Mouse (Mus musculus) neural tube, embryonic 10.5 days (tissue): ENCODE results near the gene Map3k20.

Experiments
- DNase-seq: peaks from one replicate; pipeline ENCODE4 v3.0.0-alpha.2; 2017; ENCODE audit warnings: low spot score; ENCODE audit errors: extremely low spot score

Gene Map3k20

DNA sequence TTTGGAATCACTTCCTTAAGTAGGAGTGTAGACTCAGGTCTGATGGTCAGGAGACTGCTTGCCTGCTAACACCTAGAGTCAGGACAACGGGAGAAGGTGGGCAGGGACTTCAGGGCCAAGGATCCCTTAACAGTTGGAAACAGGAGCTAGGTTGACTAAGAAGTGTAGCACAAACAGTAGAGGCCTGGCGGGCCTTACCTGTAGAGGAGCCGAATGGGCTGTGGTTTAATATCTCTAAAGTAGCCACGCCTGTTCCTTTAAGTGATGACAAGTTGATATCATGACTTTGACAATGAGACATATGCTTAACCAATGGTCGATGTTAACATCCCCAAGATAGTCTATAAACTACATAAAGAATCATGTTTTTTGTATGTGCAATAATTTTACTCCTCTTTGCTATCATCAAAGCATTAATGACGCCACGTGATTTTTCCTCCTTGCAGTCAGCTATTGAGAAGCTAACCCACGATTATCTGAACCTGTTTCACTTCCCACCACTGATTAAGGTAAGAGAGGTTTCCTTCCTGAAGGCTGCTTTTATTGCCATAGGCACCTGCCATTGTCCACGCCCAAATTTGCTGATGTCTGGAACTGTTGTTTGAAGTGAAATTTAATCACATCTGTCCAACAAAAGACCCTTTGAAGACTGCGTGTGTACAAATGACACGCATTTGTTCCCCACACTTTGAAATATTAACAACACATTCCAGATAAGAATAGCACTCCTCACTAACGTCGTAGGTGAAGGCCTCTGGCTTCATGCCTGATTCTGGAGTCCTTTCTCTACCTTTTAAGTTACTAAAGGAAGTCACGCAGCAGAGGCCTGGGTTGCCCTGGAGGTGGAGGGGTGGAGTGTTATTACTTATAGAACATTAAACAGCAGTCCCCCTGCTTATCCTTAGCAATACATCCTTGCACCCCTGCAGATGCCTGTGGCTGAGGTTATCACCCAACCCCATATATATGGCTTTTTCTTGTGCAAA lies 131.0 kb downstream of the Map3k20 start:
- DNase-seq: no peak

DNA sequence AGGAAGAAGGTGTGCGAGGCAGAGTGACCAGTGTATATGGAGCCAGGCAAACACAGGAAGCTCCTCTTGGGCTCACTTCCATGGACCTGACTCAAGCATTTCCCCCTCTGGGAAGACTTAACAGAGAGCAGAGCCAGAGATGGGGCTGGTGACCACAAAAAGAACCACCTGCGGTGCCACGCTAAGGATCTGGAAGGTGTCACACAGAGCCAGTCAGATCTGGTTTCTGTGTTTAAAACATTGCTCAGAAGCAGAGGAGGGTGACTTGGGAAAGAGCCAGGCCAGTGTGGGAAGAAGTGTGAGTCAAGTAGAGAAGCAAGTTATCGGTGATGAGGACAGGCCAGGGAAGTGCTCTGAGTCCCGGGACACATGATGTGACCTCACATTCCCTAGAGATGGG lies 135.1 kb downstream of the Map3k20 start:
- DNase-seq: no peak

DNA sequence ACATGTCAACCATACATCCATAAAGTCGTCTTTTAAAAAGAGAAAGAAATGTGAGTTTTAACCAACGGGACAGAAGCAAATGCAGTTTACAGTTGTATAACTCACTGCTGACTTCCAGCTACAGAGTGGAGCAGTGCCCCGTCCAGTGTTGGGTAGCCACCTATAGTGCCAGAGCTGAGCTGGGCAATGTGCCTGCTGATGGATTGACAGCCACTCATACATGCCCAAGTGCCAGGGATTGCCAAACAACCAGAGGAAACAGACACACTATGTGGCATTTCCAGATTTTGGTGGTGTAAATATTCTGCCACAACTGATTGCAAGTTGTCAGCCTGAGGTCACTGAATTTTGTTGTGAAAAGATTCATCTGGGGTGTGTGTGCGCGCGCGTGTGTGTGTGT lies 139.2 kb downstream of the Map3k20 start:
- DNase-seq: no peak

DNA sequence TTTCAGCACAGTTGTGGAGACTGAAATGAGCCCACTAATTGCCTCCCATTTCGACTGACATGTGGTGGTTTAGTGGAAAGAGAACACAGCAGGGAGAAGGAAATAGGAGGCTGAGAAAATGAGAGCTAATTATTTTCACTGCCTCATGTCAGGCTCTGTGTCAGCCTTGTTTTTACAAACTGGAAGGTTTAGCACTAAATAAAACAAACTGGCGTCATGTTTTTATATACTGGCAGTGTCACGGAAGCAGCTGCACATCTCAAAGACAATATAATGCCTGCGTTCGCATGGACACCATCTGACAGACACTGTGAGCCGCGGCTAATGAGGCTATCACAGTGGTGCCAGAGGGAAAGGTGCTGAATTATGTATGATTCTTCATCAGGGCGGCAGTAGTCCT lies 141.3 kb downstream of the Map3k20 start:
- peak; percentile 20 for DNase-seq

DNA sequence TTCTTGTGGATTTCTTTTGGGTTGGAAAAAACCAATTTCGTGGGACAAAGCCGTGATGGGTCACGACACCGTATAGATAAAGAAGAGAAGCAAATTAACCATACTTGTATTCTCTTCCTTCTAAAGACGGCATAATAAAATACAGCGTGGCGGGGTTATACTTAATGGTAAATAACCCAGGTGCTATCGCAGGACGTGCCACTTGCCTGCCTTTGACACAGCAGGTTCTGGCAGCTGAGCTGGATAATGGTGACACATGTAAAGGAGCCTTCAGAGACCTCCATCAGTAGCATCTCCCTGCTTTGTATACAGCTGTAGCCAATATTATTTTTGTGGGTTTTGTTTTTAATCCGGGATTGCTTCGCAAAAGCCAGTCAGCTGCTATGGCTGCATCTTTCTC lies 141.9 kb downstream of the Map3k20 start:
- no peak for DNase-seq

DNA sequence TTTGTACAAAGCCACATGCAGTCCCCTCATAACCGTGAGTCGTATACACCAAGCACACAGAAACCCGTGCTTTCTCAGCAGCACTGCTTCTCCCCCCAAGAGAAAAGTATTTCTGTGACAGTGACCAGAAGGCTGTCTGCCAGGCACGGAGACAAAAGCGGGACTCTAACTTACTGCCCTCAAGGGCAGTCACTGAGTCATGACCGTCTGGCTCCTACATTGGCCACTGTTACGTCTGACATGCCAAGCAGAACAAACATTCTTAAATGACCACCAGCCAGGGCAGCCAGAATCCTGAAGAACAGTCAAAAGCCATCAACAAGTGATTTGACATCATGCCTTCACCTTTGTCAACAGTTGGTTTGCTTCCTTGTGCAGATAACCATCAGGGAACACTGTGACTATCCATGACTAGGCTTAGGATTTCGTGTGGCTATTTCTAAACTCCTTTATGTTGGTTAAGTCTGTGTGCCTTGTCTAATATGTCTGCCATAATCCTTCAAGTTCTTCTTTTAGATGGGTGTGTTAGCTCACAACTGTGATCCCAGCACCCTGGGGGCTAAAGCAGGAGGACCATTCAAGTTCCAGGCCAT lies 153.6 kb downstream of the Map3k20 start:
- no peak for DNase-seq

DNA sequence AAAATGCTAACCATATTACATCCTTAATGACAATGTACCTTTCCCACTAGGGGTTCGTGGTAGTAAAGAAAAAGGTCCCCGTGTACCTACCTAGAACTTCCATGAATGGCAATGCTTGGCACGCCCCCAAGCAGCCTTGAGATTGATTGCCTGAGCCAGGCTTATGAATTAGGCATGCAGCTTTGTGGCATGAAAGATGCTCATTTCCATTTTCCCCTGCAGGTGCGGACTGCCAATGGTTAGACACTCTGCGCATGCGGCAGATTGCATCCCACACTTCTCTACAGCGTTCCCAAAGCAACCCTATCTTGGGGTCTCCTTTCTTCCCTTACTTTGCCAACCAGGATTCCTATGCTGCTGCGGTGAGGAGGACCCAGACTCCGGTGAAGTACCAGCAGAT lies 155.6 kb downstream of the Map3k20 start:
- DNase-seq: no peak

DNA sequence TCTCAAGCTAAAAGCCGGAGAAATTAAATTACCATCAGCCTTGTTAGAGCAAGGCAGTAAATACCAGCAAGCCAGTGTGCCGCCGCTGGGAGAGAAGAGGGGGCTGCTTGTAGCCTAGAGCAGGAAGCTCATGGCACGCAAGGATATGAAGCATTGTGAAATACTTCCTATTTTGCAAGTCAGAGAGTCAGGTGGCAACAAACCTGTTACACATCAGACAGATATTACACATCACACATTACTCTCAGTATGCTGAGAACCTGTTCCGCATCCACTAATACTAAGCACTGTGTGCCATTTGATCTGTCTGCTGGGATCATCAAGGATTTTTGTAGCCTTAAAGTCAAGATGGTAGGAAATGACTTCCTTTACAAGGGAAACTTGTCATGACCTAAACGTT lies 157.4 kb downstream of the Map3k20 start:
- DNase-seq: no peak

DNA sequence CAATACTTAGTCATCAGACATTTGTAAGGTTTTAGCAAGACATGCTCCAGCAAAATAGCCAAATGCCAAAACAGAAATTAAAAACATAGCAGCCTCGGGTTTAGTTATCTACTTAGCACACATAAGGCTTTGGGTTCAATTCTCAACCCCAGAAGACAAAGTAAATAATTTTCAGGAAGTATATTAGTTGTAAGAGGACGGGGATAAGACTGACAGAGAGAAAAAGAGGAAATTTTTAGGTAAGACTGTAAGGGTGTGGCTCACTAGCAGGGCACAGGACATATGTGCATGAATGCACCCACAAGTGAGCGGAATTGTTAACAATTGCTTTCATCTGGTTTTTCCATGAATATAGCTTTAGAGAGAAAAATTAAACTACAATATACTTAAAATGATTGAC lies 158.5 kb downstream of the Map3k20 start:
- DNase-seq: no peak

DNA sequence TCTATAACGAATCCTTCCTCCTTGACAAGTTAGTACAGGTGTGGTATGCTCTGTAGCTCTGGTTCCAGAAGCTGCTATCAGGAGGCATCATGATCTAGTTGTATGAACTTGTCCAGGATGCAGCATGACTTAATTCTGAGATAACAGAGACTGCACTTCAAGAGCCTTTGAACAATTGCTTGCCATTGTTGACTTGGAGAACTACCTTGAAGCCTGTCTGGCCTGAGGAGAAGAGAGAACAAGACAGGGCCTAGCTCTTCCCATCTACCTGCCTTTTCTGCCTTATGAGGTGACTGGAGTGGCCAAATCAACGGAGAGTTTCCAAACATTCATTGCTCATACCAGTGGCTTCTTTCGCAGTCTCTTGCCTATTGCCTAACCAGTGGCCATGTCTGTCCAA lies 160.7 kb downstream of the Map3k20 start:
- no peak for DNase-seq

DNA sequence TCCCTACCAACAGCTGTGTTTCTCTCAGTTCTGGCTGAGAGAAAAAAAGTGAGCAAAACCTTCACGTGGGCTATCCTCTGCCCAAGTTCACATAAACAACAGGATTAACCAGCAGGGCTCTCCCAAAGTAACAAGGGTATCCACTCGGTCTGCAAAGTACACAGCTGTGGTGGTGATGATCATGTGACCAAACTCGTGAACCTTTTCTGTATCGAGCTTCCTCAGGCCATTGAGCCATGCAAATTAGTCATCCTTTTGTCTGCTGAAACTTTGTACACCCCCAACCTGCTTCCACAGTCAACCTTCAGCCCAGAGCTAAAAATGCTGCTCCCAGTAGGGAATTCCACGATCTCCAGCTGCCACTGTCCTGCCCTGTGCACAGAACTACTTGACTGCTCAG lies 161.2 kb downstream of the Map3k20 start:
- no peak for DNase-seq

DNA sequence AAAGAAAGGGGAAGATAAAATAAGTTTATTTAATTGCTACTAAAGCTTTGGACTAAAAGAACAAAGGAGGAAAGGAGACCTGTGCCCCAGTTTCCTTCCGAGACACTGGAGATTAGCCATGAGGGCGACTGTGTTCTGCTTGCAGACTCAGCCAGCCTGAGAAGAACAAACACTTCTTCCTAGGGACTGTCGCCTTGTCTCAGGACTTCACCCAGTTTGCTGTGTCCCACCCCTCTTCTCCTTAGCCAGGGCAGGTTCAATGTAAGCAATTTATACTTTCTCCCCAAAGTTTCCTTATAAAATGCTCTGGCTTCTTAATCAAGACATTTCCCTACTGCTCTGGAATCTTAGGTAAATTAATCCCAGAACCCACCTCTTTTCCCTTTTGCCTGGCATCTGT lies 168.1 kb downstream of the Map3k20 start:
- DNase-seq: no peak

DNA sequence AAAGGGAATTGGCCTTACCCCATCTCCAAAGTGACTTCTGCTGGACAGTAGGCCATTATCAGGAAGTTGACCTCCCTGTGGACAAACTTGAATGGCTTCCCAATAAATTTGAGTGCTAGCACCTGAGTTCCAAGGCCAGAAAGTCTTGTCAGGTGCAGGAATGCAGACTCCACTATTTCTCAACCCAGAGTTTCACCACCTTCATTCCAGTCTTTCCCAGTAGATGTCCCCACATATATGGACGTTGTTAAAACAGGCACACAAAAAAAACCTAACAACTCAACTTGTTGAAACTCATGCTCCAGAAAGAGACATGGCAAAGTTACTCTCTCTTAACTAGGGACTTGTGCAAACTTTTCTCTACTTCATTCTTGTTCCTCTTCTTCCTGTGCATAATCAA lies 170.8 kb downstream of the Map3k20 start:
- DNase-seq: no peak

DNA sequence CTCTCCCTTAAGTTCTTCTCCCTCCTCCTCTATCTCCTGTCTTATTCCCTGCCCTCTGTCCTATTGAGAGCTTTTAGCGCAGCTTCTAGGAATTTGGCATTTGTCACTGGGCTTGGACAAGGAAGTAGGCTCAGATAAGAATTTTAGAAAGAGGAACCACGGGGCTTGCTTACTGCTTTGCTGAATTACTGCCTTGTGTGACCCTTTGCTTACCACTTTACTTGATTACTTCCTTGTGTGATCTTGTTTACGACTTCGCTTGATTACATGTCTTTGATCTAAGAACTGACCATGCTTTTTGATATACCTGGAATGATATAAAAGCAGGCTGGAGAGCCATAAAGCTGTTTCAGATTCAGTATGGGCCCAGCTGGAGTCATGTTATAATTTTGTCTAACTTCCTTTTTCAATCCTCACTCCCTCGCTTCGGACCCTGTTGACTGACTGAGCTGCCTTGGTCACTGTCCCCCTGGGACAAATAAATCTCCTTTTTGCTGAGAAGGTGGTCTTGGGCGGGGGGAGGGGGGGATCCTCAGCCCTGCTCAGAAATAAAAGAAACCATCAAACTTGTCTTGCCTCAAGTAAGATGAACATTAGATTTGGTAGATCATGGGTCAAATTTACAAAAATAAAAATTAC lies 179.1 kb downstream of the Map3k20 start:
- no peak for DNase-seq

DNA sequence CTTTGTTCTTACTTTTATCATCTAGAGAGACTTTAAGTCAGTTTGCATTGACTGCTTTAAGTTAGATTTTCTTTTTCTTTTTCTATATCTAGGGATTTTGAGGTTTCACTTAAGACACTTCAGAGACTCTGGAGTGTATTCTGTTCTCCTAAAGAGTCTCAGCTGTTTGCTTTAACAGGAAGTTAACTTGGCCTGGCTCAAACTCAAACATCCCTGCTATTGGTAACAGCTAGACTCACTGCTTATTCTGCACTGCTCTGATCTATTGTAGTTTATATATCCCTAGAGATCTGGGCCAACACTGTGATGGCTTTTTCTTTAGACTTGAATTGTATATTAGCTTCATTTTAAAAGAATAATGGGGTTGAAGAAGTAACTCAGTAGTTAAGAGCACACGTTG lies 182.2 kb downstream of the Map3k20 start:
- no peak for DNase-seq

DNA sequence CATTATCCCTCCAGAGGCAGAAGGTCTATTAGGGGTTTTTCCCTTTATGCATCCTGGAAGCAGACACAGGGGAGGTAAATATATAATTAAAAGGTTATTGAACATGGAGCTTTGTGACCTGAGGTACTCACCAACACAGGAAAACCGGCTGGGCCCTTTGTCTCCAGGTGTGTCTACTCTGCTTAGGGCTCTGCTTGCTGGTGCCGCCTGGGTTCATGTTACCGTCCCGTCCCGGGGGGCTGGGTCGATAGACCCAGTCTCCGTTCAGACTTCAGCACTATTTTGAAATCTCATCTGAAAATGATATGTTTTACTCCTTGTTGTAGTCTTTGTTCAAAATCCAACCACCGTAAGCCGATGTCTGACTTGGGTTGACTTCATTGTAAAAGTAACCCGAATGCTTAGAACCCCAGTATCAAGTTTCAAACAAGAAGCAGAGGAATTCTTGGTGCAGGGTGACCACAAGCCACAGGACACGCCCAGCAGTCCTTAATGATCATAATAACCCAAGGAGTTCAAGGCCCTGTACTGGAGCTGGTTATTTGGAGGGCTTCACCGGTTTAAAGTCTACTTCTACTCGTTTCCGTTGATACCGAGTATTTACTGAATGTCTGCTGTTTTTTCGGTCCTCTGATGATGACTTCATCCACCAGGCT lies 186.1 kb downstream of the Map3k20 start:
- no peak for DNase-seq

DNA sequence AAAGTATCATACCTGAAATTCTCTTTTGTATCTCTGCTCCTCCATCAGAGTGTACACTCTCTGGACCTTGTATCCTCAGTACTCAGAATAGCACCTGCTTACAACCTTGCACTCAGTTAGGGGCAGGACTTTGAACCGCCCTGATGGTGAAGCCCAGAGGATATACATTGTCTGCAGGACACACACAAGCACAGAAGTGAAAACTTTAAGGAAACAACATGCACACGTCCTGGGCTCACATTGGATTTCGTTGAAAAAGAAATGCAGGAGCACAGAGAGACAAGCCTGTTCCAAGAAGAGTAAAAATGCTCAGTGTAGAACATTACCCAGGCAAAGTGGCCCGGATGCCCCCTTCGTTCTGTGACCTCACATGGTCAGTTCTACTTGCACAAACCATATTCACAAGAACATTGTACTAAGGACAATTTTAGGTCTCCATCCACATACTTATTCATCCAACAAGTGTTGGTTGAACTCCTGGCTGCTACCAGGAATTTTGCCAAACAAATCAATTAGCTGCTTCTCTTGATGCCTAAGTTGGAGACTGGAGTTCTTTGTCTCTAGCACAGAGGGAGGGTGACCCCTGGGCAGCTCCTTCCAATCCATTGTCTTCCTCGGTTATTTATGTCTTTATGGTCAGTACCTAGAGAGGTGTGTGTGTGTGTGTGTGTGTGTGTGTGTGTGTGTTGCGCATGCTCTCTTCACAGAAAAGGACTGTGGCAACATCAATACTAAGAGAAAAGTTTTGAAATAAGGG lies 189.3 kb downstream of the Map3k20 start:
- peak; percentile 55 for DNase-seq

DNA sequence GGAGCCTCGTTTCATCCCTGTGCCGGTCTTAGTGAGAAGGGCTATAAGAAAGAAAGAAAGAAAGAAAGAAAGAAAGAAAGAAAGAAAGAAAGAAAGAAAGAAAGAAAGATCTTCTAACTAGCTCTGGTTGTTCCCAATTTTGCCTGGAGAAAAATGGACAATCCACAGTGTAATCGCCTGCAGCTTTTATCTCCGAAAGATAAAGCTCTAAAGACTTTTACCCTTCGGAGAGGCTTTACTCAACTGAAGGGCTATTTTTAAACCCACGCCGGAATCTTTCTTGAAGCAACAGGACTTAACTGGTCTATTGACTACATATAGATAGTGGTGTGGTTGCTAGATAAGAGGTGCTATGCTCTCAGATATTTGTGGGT lies 190.0 kb downstream of the Map3k20 start:
- no peak for DNase-seq

DNA sequence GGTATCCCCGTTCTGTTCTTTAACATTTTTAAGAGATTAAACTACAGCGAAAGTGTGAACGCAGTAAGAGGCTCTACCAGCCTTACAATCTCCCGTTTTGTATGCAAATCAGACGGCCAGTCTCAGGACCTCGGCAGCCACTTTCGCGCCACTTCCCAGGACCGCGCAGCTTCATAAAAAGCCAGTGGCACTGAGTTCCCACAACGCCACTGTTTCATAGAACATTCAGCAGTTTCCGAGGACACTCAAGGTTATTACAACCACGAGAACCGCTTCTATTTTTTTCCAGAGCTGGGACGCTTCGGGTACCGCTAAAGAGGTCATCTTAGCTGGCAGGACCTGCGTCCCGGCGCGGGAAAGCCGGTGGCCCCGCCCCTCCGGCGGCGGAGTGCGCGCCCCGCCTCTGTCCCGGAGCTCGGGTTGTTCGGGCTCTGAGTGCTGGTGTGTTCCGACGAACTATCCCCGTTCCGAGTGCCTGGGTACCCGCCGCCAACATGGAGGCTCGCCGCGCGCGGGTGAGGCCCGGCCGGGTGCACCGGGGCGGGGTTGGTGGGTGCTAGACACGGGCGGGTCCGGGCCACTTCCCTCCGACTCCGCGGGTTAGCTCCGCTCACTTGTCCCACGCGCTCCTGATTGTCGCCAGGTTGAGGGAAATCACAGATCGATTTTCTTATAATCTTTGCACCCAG lies 190.5 kb downstream of the Map3k20 start, which contains the start of gene Cdca7:
Gene Cdca7, plus strand, starts transcription at position 363 of the 689 bp plus-strand sequence.
- DNase-seq: peak; percentile 90

DNA sequence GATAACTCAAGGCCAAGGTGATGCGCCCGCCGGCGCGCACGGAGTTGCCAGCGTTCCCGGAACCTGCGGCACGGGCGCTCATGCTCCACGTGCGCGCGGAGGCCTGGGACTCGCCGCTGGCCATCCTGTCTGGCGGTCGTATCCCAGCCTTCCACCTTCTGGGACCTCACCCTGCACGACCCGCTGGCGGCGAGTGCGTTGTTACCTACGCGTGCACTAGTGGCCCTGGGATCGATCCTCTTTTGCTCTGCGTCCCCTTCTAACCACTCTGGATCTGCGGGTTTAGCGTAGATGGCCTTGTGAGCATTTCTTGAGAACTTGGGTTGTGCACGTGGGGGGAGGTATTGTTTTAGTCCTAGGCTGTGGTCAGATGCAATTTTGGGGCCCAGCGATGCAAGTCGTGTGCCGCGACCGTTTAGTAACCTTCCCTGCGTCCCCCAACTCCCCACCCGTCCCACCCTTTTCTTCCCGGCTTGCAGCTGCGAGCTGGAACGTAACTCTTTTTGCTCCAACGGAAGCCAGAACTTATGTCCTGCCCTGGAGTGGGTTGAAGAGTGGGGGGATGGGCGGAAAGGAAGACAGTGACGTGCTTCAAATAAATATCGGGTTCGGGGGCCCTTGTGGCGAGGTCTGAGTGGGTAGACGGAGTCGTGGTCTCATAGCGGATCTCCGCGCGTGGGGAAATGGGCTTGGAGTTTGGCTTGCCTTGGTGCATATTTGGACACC lies 191.2 kb downstream of the Map3k20 start:
- DNase-seq: peak; percentile 77
